Mouse (Mus musculus): Measurements from ENCODE around the gene Lcn12. TPM values are rescaled to one million over a fixed set of nuclear protein-coding genes. Genes with fewer than 3 reads are reported as not detected.

Gene Lcn12
- total and polyA plus RNA-seq, 2 experiments from 2014 or later = not detected

GRCm38 (mm10) chr2:25497846-25498575 lies 4.3 kb upstream of the Lcn12 start:
- 53% methylated on average over 6 of the region's 6 CpGs for WGBS
- ATAC-seq (no peak), DNase-seq (ENCODE audit: low spot score) (no peak)
- Histone ChIP-seq H3K4me3 (ENCODE audit: low read length) (no peak overlapping the region), H3K4me2 (ENCODE audit: low read depth, low read length) (no peak overlapping the region), H3K4me1 (ENCODE audit: insufficient read depth, low read length) (peaks cover 14% of the 10 kb centered on the region), H3K9me3 (ENCODE audit: low read length) (no peaks in the 10 kb centered on the region), H3K9ac (replicated peaks; ENCODE audit: low read length) (no peak overlapping the region), H3K27ac (peak overlapping the region; percentile 38; the same call in 1 of the 2 replicates), H3K27me3 (ENCODE audit: insufficient read depth, low read length) (no peaks in the 10 kb centered on the region), H3K36me3 (ENCODE audit: insufficient read depth, low read length) (peaks cover 5% of the 10 kb centered on the region; the same call in 1 of the 2 replicates)
- no peak for TF ChIP-seq CTCF (IDR thresholded peaks at IDR 0.05; ENCODE audit: low read depth)

GRCm38 (mm10) chr2:25496462-25496861 lies 2.8 kb upstream of the Lcn12 start:
- H3K27ac ChIP-seq = no peak overlapping the region
- peaks cover 8% of the 10 kb centered on the region for H3K4me1 ChIP-seq (ENCODE audit: insufficient read depth, low read length)
- peak; percentile 72 for TF ChIP-seq CTCF (IDR thresholded peaks at IDR 0.05; ENCODE audit: low read depth)
- no peak overlapping the region for H3K4me2 ChIP-seq (ENCODE audit: low read depth, low read length)
- H3K9ac ChIP-seq (replicated peaks; ENCODE audit: low read length) = no peak overlapping the region
- H3K9me3 ChIP-seq (ENCODE audit: low read length) = no peaks in the 10 kb centered on the region
- H3K36me3 ChIP-seq (ENCODE audit: insufficient read depth, low read length) = no peaks in the 10 kb centered on the region
- H3K27me3 ChIP-seq (ENCODE audit: insufficient read depth, low read length) = no peaks in the 10 kb centered on the region
- WGBS = 41% methylated on average over 4 of the region's 4 CpGs
- peak; percentile 58 for DNase-seq (ENCODE audit: low spot score)
- H3K4me3 ChIP-seq (ENCODE audit: low read length) = no peak overlapping the region
- no peak for ATAC-seq

GRCm38 (mm10) chr2:25492988-25493387 lies 723 bp downstream of the Lcn12 start:
- 84% methylated on average over 5 of the region's 5 CpGs for WGBS
- Histone ChIP-seq H3K4me2 (ENCODE audit: low read depth, low read length) (no peak overlapping the region), H3K27ac (no peak overlapping the region), H3K36me3 (ENCODE audit: insufficient read depth, low read length) (no peaks in the 10 kb centered on the region), H3K4me3 (ENCODE audit: low read length) (no peak overlapping the region), H3K4me1 (ENCODE audit: insufficient read depth, low read length) (no peaks in the 10 kb centered on the region), H3K9ac (replicated peaks; ENCODE audit: low read length) (no peak overlapping the region), H3K27me3 (ENCODE audit: insufficient read depth, low read length) (no peaks in the 10 kb centered on the region), H3K9me3 (ENCODE audit: low read length) (no peaks in the 10 kb centered on the region)
- no peak for ATAC-seq
- no peak for TF ChIP-seq CTCF (IDR thresholded peaks at IDR 0.05; ENCODE audit: low read depth)
- no peak for DNase-seq (ENCODE audit: low spot score)

DNA sequence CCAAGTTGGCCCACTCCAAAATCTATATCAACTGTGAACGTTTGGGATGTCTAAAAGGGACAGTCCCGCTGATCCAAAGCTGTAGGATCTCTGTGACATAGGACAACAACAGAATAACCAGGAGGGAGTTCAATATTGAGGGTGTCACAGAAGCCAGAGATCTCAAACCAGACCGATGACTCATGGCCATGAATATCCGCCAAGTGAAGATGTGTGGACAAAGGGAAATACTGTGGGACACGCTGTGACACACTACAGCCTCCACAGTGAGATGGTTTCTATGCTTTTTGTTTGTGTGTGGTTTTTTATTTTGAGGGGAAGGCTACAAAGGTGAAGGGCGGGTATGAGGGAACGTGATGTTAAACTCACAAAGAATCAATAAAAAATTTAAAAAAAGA lies 5.0 kb downstream of the Lcn12 start:
- no peaks in the 10 kb centered on the region for H3K4me1 ChIP-seq (ENCODE audit: insufficient read depth, low read length)
- H3K27ac ChIP-seq = no peak overlapping the region
- no peak for TF ChIP-seq CTCF (IDR thresholded peaks at IDR 0.05; ENCODE audit: low read depth)
- ATAC-seq = no peak
- no peak for DNase-seq (ENCODE audit: low spot score)
- WGBS = 80% methylated on average over 7 of the region's 7 CpGs
- no peaks in the 10 kb centered on the region for H3K36me3 ChIP-seq (ENCODE audit: insufficient read depth, low read length)
- no peak overlapping the region for H3K4me3 ChIP-seq (ENCODE audit: low read length)
- no peaks in the 10 kb centered on the region for H3K9me3 ChIP-seq (ENCODE audit: low read length)
- no peak overlapping the region for H3K4me2 ChIP-seq (ENCODE audit: low read depth, low read length)
- H3K9ac ChIP-seq (replicated peaks; ENCODE audit: low read length) = no peak overlapping the region
- no peaks in the 10 kb centered on the region for H3K27me3 ChIP-seq (ENCODE audit: insufficient read depth, low read length)

DNA sequence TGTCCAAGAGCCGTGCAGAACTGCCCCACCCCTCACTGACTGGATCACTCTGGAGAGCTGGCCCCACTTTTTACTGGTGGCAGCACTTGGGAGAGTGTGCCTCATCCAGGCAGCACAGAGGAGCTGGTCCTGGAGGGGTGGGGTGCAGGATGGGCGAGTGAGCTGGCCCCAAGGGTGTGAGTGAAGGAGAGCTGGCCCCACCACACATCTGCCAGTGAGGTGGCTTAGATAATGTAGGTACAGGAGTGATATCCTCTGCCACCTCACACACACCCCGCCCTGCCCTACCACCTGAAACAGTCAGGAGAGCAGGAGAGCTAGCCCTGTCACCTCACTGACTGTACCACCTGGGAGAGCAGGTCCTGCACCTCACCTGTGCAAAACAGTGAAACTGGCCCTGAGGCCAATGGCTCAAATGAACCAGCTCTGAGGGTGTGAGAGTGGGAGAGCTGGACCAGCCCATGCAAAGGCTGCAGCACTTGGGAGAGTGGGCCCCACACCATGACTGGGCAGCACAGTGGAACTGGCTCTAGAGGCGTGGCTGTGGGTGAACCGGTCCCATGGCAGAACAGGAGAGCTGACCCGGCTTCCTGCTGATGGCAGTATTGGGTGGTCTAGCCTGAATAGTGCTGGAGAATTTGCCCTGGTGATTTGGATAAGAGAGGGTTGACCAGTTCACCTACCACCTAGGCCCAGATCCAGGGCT lies 5.6 kb downstream of the Lcn12 start:
- Histone ChIP-seq H3K36me3 (ENCODE audit: insufficient read depth, low read length) (no peaks in the 10 kb centered on the region), H3K27me3 (ENCODE audit: insufficient read depth, low read length) (no peaks in the 10 kb centered on the region), H3K27ac (no peak overlapping the region), H3K9me3 (ENCODE audit: low read length) (no peaks in the 10 kb centered on the region), H3K4me1 (ENCODE audit: insufficient read depth, low read length) (no peaks in the 10 kb centered on the region), H3K4me2 (ENCODE audit: low read depth, low read length) (no peak overlapping the region), H3K4me3 (ENCODE audit: low read length) (no peak overlapping the region), H3K9ac (replicated peaks; ENCODE audit: low read length) (no peak overlapping the region)
- ATAC-seq (no peak), DNase-seq (ENCODE audit: low spot score) (no peak)
- TF ChIP-seq CTCF (IDR thresholded peaks at IDR 0.05; ENCODE audit: low read depth) = no peak
- WGBS = 74% methylated on average over 6 of the region's 6 CpGs

DNA sequence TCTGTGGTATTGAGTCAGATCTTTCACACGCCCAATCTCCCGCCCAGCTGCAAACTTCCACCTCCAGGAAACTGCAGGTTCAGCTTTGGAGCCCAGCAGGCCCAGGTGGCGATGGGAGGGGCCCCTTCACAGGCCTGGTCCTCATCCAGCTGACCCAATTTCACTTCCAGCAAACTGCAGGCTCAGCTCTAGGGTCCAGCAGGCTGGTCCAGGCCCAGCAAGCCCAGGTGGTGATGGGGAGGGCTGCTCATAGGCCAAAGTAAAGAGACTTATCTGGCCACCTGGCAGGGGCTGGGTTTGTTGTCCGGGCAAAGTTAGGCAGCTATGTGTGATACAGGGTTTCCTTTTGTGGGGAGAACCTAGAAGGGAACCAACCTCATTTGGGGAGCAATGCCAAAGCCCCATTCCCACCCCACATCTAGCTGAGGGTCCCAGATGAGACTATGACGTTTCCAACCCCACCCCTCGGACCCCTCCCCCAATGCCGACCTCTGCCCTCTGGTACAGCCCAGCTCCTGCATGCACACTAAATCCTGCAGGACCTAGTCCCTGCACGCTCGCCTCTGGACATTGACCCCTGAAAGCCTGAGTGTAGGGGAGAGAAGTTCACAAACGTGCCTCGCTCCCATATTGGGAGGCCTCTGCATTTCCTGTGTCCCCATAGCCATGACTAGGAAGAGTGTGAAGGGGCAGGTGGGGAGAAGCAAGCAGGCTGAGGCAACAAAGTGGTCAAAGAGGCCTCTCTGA lies 8.6 kb downstream of the Lcn12 start:
- Histone ChIP-seq H3K27ac (no peak overlapping the region), H3K27me3 (ENCODE audit: insufficient read depth, low read length) (no peaks in the 10 kb centered on the region), H3K4me3 (ENCODE audit: low read length) (no peak overlapping the region), H3K9me3 (ENCODE audit: low read length) (no peaks in the 10 kb centered on the region), H3K9ac (replicated peaks; ENCODE audit: low read length) (no peak overlapping the region), H3K4me2 (ENCODE audit: low read depth, low read length) (no peak overlapping the region), H3K36me3 (ENCODE audit: insufficient read depth, low read length) (no peaks in the 10 kb centered on the region), H3K4me1 (ENCODE audit: insufficient read depth, low read length) (no peaks in the 10 kb centered on the region)
- WGBS = 65% methylated on average over 11 of the region's 11 CpGs
- ATAC-seq (no peak), DNase-seq (ENCODE audit: low spot score) (peak; percentile 20)
- no peak for TF ChIP-seq CTCF (IDR thresholded peaks at IDR 0.05; ENCODE audit: low read depth)

Measured in hindbrain, postnatal 0 days (tissue).